Mouse (Mus musculus): Measurements from ENCODE around the gene Olfr1469.
"Not testable (repeated sequence)": the region's sequence is repeated elsewhere in the genome, so short reads cannot be mapped to it uniquely, and the experiment has no call there.

The Olfr1469 gene

GRCm38 (mm10) chr19:13407549-13407948 is at the start of gene Olfr1469:
TSS of gene Olfr1469 (plus strand) at chr19:13407849.
- no peak for DNase-seq (ENCODE audit: low spot score)

DNA sequence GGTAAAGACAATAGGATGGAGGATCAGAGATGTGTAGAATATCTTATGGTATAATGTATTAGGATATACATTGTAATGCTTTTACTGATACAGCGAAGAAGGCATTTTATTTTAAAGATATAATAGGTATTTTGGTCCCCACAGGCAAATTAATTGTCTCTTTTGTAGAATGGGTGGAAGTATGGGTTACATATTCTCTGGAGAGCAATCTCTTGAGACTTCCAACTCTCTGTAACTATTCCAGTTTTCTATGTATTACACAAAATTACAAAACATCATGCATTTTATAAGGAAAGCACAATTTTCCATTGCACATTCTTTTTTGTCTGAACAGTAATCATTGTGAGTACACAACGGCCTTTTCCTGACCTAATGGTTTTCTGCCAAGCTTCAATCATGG is 45.7 kb upstream of the Olfr1469 start, which contains the start of gene Olfr1467:
Gene Olfr1467 (plus strand): TSS at position 301 of the 400 bp plus-strand sequence.
- DNase-seq (ENCODE audit: low spot score): no peak

- DNase-seq (ENCODE audit: low spot score): not testable (repeated sequence)
Observed at GRCm38 (mm10) chr19:13443109-13443508, 35.5 kb downstream of the Olfr1469 start, which contains the start of gene Olfr1471. TSS of gene Olfr1471 (plus strand) at chr19:13443409.

- DNase-seq (ENCODE audit: low spot score): no peak
Observed at GRCm38 (mm10) chr19:13455986-13456385, 48.3 kb downstream of the Olfr1469 start, which contains the start of gene Olfr1472. TSS of gene Olfr1472 (minus strand) at chr19:13456086.

Data from embryo, embryonic 10 days (tissue).